ENCODE assay signal across 10 mouse cellular contexts in genomic region chr16:31192526-31192925, GRCm38 (mm10). TPM values are rescaled to one million over a fixed set of nuclear protein-coding genes. Genes with fewer than 3 reads are reported as not detected.
A peak's percentile ranks its signal among the peaks of the same experiment; 100 is the strongest.
DNase-seq lines count a peak whose midpoint lies in the region; ATAC-seq lines count a peak whose summit lies in the region.
"Had no signal": no experiment of that assay in that cellular context is flagged by ENCODE, and none has a peak within 500 bp of the region (broad histone marks: within the 10 kb centered on the region; RNA-seq: fewer than 3 reads in every experiment).

No protein-coding gene starts in this region.

- no peak for DNase-seq in lung, postnatal 10 days
- peak; percentile 55 for DNase-seq in adipocyte (ENCODE audit: low spot score)
- DNase-seq in embryo, embryonic 11 days = peak; percentile 29
- DNase-seq in skeletal muscle tissue, adult 2 months (ENCODE audit: low read depth, low spot score) = peak; percentile 22
- DNase-seq in natural killer cell, adult 2 months (ENCODE audit: low spot score in 2 of 2) = no peak
- DNase-seq: kidney, postnatal 10 days had no signal

- H3K4me1 ChIP-seq in lung, embryonic 15.5 days = peaks cover 44% of the 10 kb centered on the region

- H3K27me3 ChIP-seq in lung, embryonic 15.5 days = no peaks in the 10 kb centered on the region

- H3K4me2 ChIP-seq in lung, embryonic 15.5 days = no peak overlapping the region

- H3K4me3 ChIP-seq in lung, embryonic 15.5 days = no peak overlapping the region
- H3K4me3 ChIP-seq: heart, adult 2 months had no signal

- 68% methylated on average over 3 of the region's 3 CpGs for WGBS in lung, embryonic 15.5 days

- no peak overlapping the region for H3K9ac ChIP-seq in lung, embryonic 15.5 days
- H3K9ac ChIP-seq: liver, embryonic 14.5 days had no signal

- ATAC-seq in lung, embryonic 15.5 days (ENCODE audit: borderline replicate concordance, extremely low read depth, low FRiP score, low TSS enrichment) = no peak
- no peak for ATAC-seq in inflammation-experienced regulatory T-cells, adult 6 months

- no peaks in the 10 kb centered on the region for H3K36me3 ChIP-seq in lung, embryonic 15.5 days

- H3K27ac ChIP-seq in lung, embryonic 15.5 days = 0 out of 2 replicates have a peak overlapping the region, but pooled peaks have one; percentile 1
- H3K27ac ChIP-seq: liver, embryonic 14.5 days had no signal

- H3K9me3 ChIP-seq in lung, embryonic 15.5 days = no peaks in the 10 kb centered on the region

RNA-seq across cellular contexts. Expression of gene Acap2, which starts 8.5 kb away (rescaled TPM):
- 24.6 and 27.2 TPM in 2 replicates for polyA plus RNA-seq in lung, embryonic 15.5 days (2015; fragmentation: Nextera tagmentation; extraction: Ambion mirVana)
- 10 to 100 TPM; 10.7 to 13.1 (median 11.1) TPM for polyA plus RNA-seq in inflammation-experienced regulatory T-cells, adult 6 months (2017; shearing (Covaris generic))

Comparison
In these comparisons a context has a peak if more than half of its experiments do, and no peak if none do; other contexts are left out.
1. DNase-seq: peak in adipocyte (single experiment), embryo, embryonic 11 days (single experiment) and skeletal muscle tissue, adult 2 months (single experiment); none in lung, postnatal 10 days (single experiment) and natural killer cell, adult 2 months (0 of 2).